Mouse (Mus musculus) layer of hippocampus, postnatal 14 days (tissue): Measurements from ENCODE around the gene Nell1. TPM values are rescaled to one million over a fixed set of nuclear protein-coding genes. Genes with fewer than 3 reads are reported as not detected.

ENCODE experiments used
- DNase-seq, 2 experiments: peaks; one replicate each; pipeline ENCODE4 v3.0.0; 2021 to 2022; ENCODE audit warnings: low spot score in 2 of 2, mixed read lengths in 1 of 2
- total RNA-seq, 2 experiments: library from RNA; stranded (reverse); gene quantifications; 2 replicates each; pipeline ENCODE4 v1.2.3; 2021

Gene Nell1
- total RNA-seq, 2 experiments from 2014 or later: 57.7 to 66.7 TPM

GRCm38 (mm10) chr7:50781105-50781504 is 806.4 kb downstream of the Nell1 start:
- no peak for DNase-seq

- DNase-seq: no peak
These were observed 809.0 kb downstream of the Nell1 start for GRCm38 (mm10) chr7:50783652-50784051.

GRCm38 (mm10) chr7:50826180-50826579 is 851.5 kb downstream of the Nell1 start:
- DNase-seq: no peak

DNA sequence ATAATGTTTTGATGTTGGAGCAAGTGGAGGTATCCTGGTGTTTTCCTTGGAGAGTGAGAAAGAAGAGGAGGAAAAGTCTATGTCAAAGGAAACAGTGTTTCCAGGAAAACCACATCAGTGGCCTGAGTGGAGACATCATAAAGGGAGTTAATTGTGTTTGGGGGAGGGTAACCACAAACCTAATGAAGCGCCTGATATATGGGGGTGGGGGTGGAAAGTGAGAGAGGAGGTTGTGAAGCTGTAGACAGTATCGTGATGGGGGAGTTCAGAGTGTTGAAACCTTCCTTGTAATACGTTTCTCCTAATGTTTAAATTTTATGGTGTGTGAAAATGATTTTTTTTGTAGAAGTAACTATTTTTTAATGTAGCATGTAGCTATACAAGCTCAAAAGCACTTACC is 858.1 kb downstream of the Nell1 start:
- DNase-seq: no peak

DNA sequence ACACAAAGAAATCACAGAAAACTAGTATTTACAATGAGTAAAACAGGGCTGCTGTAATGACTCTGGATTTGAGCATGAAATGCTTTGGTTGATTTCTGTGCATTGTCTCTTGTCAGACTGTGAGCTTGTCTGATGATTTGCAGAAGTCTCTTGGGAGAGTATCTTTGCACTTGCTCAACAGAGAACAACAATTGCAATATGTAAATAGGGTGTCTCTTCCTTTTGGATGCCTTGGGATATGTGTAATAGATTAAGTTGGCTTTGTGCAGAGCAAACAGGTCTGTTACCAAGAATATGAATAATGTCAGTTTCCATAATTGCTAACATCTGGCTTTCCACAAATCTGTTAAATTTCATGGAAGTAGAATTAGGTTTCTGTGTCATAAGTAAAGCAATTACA is 868.0 kb downstream of the Nell1 start:
- DNase-seq: no peak

DNA sequence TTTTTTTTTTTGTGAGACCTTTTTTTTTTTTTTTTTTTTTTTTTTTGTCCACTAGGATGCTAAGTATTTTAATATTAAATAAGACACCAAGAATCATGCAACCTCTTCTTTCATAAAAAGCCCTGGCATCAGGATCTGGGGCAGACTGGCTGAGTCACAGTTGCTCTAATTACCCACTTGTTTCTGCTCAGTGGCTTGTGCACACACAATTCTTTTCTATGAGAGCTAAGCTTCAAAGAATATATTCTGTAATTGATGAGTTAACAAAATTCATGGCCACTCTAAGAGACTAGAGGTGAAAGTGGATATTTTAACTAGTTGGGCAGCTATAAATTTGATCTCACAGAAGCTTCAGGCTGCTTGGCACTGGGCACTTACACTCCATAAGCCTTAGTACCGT is 873.3 kb downstream of the Nell1 start:
- no peak for DNase-seq

DNA sequence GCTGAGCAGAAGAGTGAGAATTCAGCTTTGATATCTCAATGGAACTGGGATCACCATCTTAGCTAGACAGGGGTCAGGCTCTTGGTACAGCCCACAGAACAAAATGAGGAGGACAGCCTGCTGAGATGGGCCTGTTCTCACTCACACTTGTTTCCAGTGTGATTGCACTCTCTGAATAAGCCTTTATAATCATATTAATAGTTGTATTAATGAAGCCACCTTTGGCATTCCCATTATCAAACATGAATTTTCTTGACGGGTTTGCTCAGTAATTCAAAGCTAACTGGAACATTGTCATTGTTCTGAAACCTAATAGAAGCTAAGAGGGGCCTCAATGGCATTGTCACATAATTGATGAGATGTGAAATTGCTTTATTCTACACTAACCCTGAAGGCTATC is 875.6 kb downstream of the Nell1 start:
- no peak for DNase-seq

DNA sequence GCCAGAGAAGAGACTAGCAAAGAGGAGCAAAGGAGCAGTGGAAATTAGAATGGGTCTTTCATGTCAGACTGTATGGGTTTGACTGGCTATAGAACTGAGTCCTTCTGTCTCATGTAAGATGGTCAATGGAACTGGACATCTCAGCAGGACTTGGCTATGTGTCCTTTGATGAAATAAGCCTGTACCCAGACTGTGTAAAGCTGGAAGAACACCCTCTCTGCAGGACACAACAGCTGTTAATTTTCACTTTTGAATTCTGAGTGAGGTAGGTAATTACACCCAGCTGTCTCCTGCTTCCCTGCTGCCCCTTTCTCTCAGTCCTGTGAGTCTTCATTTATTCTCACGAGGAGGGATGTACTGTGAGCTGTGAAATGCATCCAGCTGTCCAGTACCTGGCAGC is 895.5 kb downstream of the Nell1 start:
- no peak for DNase-seq

- no peak for DNase-seq
These were observed 913.0 kb downstream of the Nell1 start for GRCm38 (mm10) chr7:50887625-50888024.

- peak; percentile 2 to 21 for DNase-seq
These were observed 925.0 kb downstream of the Nell1 start for GRCm38 (mm10) chr7:50899541-50900088.

Other genes starting within 250 kb of the Nell1 start
- gene Htatip2, start 215.7 kb upstream of the Nell1 start, total RNA-seq: 1 to 10 TPM; 8.2 to 8.3 TPM
- gene Prmt3, start 196.5 kb upstream of the Nell1 start, total RNA-seq: 10 to 100 TPM; 28.5 to 33.0 TPM
- under 1 TPM; 0.12 to 0.14 TPM for gene Slc6a5, start 64.7 kb upstream of the Nell1 start, total RNA-seq